Mouse (Mus musculus): Measurements from ENCODE around the gene Suclg2. TPM values are rescaled to one million over a fixed set of nuclear protein-coding genes. Genes with fewer than 3 reads are reported as not detected.
A peak's percentile ranks its signal among the peaks of the same experiment; 100 is the strongest.

The Suclg2 gene
- 16.8 and 19.1 TPM in 2 replicates for polyA plus RNA-seq (2015; fragmentation: Nextera tagmentation; extraction: Ambion mirVana)

DNA sequence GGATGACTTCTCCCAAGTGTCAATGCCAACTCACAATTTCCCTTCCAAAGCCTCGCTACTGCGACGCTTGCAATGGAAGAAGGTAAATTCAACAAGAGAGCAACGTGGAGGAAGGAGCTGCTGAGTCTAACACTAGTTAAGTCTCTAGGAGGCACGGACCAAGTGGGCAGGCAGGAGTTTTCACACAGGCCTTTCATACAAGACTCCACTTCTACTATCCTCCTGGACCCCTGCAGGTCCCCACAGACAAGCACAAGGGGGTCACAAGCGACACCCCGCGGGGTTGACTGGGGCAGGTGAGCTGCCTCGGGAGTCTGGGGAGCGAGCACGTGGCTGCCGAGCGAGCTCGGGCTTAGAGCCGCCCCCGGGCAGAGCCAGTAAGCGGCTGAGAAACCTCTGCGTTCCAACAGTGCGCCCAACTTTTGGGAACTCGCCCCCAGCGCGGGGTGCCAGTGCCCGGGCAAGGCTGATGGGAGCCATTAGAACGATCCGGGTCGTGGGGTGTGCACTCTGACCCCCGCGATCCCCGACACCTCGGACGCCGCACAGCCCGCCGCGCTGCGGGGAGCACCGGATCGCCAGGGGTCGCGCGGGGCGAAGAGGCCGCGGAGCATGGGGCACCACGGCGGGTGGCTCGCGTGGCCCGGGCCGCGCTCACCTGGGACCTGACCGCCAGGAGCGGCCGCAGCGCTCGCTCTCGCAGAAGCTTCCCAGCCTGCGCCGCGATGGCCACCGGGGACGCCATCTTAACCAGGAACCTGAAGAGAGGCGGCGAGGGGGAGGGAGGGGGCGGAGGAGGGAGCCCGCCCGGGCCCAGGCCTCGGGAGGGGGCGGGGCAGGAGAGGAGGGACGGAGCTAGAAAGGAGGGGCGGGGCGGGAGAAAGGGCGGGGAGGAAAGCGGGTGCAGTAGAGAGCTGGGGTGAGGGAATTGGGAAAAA, at the start of gene Suclg2:
Gene Suclg2, minus strand, starts transcription at position 770 of the 938 bp plus-strand sequence.
- ATAC-seq (ENCODE audit: low read depth): peak; percentile 92
- H3K36me3 ChIP-seq: no peaks in the 10 kb centered on the region
- under 1% methylated on average over 62 of the region's 74 CpGs for WGBS
- no peaks in the 10 kb centered on the region for H3K9me3 ChIP-seq
- peak within 1 kb of the TSS; percentile 87 for H3K4me2 ChIP-seq
- peak within 1 kb of the TSS; percentile 84 for H3K9ac ChIP-seq
- H3K4me3 ChIP-seq: peak within 1 kb of the TSS; percentile 82
- H3K4me1 ChIP-seq (replicated peaks): peaks cover 9% of the 10 kb centered on the region
- H3K27ac ChIP-seq (replicated peaks): peak within 1 kb of the TSS; percentile 59
- 0 out of 2 replicates have a peak, but pooled peaks cover 6% of the 10 kb centered on the region for H3K27me3 ChIP-seq

DNA sequence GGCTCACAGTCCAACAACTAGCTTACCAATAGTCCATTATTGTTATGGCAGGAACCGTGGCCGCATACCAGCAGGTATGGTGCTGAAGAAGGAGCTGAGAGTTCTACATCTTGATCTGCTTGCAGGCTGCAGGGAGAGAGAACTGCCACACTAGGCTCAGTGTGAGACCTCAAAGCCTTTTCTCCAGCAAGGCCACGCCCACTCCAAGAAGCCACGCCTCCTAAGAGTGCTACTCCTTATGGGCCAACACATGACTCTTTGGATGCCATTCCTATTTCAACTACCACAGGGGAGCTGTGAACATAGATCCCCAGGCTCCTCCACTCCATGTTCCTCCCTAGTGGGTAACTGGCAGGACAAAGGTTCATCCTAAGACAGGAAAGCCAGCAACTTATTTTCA, 48.0 kb upstream of the Suclg2 start:
- ATAC-seq (ENCODE audit: low read depth): no peak
- no peaks in the 10 kb centered on the region for H3K9me3 ChIP-seq
- no peaks in the 10 kb centered on the region for H3K27me3 ChIP-seq
- H3K4me3 ChIP-seq: no peak overlapping the region
- no peak overlapping the region for H3K4me2 ChIP-seq
- H3K4me1 ChIP-seq (replicated peaks): no peaks in the 10 kb centered on the region
- no peaks in the 10 kb centered on the region for H3K36me3 ChIP-seq
- no peak overlapping the region for H3K27ac ChIP-seq (replicated peaks)
- H3K9ac ChIP-seq: no peak overlapping the region
- 71% methylated on average over 4 of the region's 4 CpGs for WGBS

DNA sequence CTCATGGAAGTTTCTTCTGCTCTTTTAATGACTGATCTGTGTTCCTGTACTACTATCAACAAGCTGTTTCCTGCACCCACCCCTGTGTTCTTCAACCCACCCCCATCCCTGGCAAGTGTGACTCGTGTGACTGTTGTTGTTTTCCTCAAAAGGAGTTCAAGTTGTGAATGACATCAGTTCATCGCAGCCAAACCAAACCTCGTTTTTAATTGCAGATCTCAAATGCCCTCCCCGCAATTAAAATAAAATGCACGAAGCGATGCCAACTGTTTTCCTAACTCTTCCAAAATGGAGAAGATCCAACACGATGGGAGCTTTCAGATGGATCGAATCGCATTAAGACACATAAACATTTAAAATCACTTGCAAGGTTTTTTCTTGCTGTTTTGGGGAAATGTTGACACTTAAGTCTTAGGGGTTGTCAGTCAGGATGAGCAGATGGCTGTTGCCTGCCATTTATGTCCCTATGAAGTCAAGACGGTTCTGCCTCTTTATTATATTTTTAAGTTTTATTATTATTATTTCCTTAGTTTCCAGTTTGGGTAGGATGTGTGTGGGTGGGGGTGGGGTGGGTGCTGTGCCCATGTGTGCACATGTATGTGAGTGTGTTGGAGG, 41.1 kb upstream of the Suclg2 start:
- H3K4me3 ChIP-seq: no peak overlapping the region
- H3K36me3 ChIP-seq: no peaks in the 10 kb centered on the region
- H3K4me1 ChIP-seq (replicated peaks): no peaks in the 10 kb centered on the region
- ATAC-seq (ENCODE audit: low read depth): no peak
- no peaks in the 10 kb centered on the region for H3K27me3 ChIP-seq
- WGBS: 84% methylated on average over 10 of the region's 10 CpGs
- H3K9ac ChIP-seq: no peak overlapping the region
- H3K27ac ChIP-seq (replicated peaks): no peak overlapping the region
- no peaks in the 10 kb centered on the region for H3K9me3 ChIP-seq
- H3K4me2 ChIP-seq: no peak overlapping the region

DNA sequence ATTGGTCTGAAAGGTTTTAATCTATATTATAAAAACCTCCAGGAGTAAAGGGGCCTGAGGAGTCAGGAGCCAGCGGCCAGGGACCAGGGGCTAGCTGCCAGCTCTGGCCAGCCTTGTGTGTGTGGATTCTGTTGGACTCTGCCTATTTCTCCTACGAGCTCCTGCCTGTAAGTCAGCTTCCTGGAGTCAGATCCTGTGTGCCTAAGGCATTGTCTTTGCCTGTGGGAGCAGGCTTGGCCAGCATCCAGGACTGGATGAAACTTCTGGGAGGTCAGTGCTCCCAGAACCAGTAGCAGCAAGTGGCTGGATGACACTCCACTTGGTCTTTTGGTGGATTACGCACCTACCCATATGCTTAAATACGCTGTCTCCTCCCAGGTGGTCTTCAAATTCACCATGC, 23.8 kb upstream of the Suclg2 start:
- H3K27me3 ChIP-seq: no peaks in the 10 kb centered on the region
- no peaks in the 10 kb centered on the region for H3K9me3 ChIP-seq
- H3K27ac ChIP-seq (replicated peaks): no peak overlapping the region
- H3K9ac ChIP-seq: no peak overlapping the region
- H3K4me2 ChIP-seq: no peak overlapping the region
- no peak overlapping the region for H3K4me3 ChIP-seq
- no peaks in the 10 kb centered on the region for H3K36me3 ChIP-seq
- WGBS: 84% methylated on average over 4 of the region's 4 CpGs
- H3K4me1 ChIP-seq (replicated peaks): 0 out of 2 replicates have a peak, but pooled peaks cover 4% of the 10 kb centered on the region
- no peak for ATAC-seq (ENCODE audit: low read depth)

DNA sequence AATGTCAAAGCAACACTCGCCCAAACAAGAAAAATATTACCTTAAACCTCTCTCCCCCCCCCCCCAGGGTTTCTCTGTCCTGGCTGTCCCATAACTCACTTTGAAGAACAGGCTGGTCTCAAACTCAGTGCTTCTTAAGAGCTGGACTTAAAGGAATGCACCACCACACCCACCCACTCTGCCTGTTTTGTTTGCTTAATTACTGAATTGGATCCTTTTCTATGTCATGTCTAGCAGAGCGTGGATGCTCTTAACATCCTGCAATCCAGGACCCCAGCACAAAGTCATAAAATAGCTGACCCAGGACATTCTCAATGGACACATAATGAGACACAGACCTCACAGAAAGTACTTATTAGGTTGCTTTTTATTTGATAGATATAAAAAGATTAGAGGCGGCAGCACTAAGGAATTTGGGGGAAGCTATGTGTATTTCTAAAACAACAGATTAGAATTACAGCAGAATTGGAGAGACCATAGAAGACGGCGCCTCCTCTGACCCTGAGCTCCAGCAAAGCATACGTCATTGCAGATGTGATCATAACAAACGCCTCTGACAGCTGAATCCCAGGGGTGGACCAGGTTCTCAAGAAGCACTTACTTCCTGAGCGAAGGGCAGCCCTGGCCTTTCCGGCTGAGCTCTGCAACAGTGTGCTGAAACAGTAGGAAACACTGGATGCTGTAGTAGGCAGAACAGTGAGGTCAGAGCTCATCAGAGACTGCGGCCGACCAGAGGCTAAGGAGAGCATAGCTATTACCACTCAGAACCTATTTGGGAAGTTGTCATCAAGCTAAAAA, 13.2 kb upstream of the Suclg2 start:
- WGBS: 42% methylated on average over 11 of the region's 11 CpGs
- no peak overlapping the region for H3K27ac ChIP-seq (replicated peaks)
- H3K27me3 ChIP-seq: no peaks in the 10 kb centered on the region
- H3K4me3 ChIP-seq: no peak overlapping the region
- no peak overlapping the region for H3K9ac ChIP-seq
- no peak overlapping the region for H3K4me2 ChIP-seq
- no peak for ATAC-seq (ENCODE audit: low read depth)
- H3K36me3 ChIP-seq: no peaks in the 10 kb centered on the region
- H3K4me1 ChIP-seq (replicated peaks): 0 out of 2 replicates have a peak, but pooled peaks cover 4% of the 10 kb centered on the region
- H3K9me3 ChIP-seq: no peaks in the 10 kb centered on the region

DNA sequence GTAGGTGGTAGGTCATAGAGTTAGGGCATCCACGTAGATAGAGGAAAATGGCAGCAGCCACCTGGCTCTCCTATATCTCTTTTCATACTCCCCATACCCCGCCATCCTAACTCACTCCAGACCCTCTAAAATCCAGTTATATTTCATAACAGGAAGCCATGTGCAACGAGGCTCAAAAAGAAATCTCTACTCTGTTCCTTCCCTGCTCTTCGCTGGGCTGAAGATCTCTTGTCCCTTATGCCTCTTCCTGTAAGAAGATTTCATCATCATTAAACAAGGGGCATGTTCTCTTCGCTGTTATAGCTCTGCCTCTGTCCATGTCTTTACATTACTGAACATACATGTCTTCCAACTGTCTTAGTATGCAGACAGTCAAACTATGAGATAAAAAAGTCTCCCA, 10.8 kb upstream of the Suclg2 start:
- Histone ChIP-seq H3K27me3 (no peaks in the 10 kb centered on the region), H3K4me3 (no peak overlapping the region), H3K27ac (replicated peaks) (no peak overlapping the region), H3K4me2 (no peak overlapping the region), H3K4me1 (replicated peaks) (0 out of 2 replicates have a peak, but pooled peaks cover 4% of the 10 kb centered on the region), H3K9ac (no peak overlapping the region), H3K9me3 (no peaks in the 10 kb centered on the region), H3K36me3 (no peaks in the 10 kb centered on the region)
- WGBS: 86% methylated on average over 5 of the region's 5 CpGs
- ATAC-seq (ENCODE audit: low read depth): no peak

DNA sequence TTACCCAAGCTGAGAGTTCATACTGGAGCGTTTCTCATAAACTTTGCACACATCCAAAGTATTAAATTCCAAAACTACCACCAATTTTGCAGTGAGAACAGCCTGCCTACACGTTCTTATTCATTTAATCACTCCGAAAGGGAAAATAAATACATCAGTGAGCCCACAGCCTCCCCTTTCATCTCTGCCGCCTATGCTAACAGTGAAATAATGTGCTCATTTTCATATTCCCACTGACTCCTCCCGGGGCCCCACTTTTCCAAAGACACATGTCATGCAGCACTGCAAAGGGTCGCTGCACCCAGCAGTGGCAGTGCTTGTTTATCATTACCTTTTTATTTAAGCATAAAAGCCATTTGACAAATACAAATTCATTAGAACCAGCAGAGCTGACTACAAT, 6.7 kb upstream of the Suclg2 start:
- Histone ChIP-seq H3K4me3 (no peak overlapping the region), H3K9ac (no peak overlapping the region), H3K4me1 (replicated peaks) (no peaks in the 10 kb centered on the region), H3K27ac (replicated peaks) (no peak overlapping the region), H3K4me2 (no peak overlapping the region), H3K27me3 (no peaks in the 10 kb centered on the region), H3K9me3 (no peaks in the 10 kb centered on the region), H3K36me3 (no peaks in the 10 kb centered on the region)
- no peak for ATAC-seq (ENCODE audit: low read depth)
- WGBS: 47% methylated on average over 6 of the region's 6 CpGs

DNA sequence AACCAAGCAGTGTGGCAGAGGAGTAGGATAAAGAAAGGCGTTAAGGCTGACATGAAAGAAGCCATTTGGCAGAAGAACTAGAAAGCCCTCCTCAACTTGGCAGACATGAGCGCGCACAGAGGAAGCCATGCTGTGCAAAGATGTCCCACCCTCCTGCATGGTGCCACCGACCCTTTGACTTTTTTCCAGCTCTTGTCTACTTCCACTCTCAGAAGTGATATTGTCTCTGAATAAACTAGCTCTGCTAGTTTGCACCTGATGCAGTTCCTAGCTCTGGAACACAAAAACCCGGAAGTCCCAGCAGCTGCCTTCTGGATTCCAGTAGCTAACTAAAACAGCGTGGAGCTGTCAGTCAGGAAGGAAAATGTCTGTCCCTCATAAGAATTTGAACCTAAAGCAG, 4.8 kb upstream of the Suclg2 start:
- H3K4me1 ChIP-seq (replicated peaks): peaks cover 3% of the 10 kb centered on the region
- H3K9ac ChIP-seq: no peak overlapping the region
- 56% methylated on average over 6 of the region's 6 CpGs for WGBS
- no peak for ATAC-seq (ENCODE audit: low read depth)
- H3K9me3 ChIP-seq: no peaks in the 10 kb centered on the region
- H3K27me3 ChIP-seq: no peaks in the 10 kb centered on the region
- H3K4me3 ChIP-seq: no peak overlapping the region
- no peak overlapping the region for H3K27ac ChIP-seq (replicated peaks)
- H3K4me2 ChIP-seq: no peak overlapping the region
- H3K36me3 ChIP-seq: no peaks in the 10 kb centered on the region

DNA sequence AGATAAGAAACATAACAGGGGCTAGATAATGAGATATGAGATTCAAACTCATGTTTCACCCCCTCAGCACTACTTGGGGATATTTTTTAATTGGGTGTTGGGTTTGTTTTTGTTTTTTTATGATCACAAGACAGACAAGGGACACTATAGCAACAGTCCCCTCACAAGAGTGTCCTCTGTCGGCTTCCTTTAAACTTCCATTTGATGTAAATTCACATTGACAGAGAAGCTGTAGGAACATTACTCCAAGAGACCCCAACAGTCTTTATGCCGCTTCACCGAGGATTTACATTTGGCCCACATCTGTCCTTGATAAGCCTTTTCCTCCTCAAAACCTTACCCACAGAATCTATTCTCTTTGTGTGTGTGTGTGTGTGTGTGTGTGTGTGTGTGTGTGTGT, 1.2 kb upstream of the Suclg2 start:
- no peak overlapping the region for H3K9ac ChIP-seq
- no peaks in the 10 kb centered on the region for H3K27me3 ChIP-seq
- ATAC-seq (ENCODE audit: low read depth): no peak
- H3K9me3 ChIP-seq: no peaks in the 10 kb centered on the region
- no peaks in the 10 kb centered on the region for H3K36me3 ChIP-seq
- H3K4me3 ChIP-seq: no peak overlapping the region
- 83% methylated on average over 3 of the region's 3 CpGs for WGBS
- H3K4me2 ChIP-seq: no peak overlapping the region
- H3K27ac ChIP-seq (replicated peaks): no peak overlapping the region
- H3K4me1 ChIP-seq (replicated peaks): peaks cover 9% of the 10 kb centered on the region

DNA sequence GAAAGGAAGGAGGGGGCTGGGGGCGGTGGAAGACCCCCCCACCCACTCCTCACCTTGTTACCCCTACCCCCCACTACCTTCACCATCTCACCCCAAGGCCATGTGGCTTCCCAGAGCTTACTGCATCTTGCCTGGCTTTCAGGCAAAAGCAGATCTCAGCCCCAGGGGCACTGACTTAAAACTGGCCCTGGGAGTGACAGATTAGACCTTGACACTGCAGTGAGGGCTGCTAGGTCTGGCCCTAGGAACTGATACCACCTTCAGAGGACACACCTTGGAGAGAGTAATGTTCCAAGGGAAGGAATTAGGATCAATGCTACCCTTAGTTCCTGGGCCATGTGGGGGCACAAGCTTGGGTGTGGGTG, 351 bp upstream of the Suclg2 start:
- Histone ChIP-seq H3K36me3 (no peaks in the 10 kb centered on the region), H3K4me1 (replicated peaks) (peaks cover 9% of the 10 kb centered on the region), H3K9me3 (no peaks in the 10 kb centered on the region), H3K4me3 (peak overlapping the region; percentile 82), H3K27me3 (0 out of 2 replicates have a peak, but pooled peaks cover 6% of the 10 kb centered on the region), H3K27ac (replicated peaks) (peak overlapping the region; percentile 59; the same call in 1 of the 2 replicates), H3K4me2 (peak overlapping the region; percentile 87), H3K9ac (peak overlapping the region; percentile 84)
- WGBS: 0% methylated on average over 1 of the region's 1 CpGs
- ATAC-seq (ENCODE audit: low read depth): peak; percentile 48

DNA sequence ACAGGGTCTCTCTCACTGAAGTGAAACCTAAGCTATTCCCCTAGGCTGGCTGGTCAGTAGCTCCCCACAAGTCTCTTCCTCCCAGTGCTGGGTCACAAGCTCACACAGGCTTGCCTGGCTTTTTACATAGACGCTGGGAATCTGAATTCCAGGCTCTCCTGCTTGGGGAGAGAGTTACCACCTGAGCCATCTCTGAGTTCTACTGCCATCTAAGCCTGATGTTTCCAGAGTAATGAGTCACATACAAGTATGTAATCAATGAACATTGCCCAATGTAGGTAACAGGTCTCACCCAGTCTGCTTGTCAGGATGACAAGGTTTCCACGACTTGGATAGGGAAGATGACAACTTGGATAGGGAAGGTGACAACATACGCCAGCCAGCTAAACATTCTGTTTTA, 1.5 kb downstream of the Suclg2 start:
- no peak overlapping the region for H3K4me2 ChIP-seq
- H3K9me3 ChIP-seq: no peaks in the 10 kb centered on the region
- no peak overlapping the region for H3K9ac ChIP-seq
- WGBS: 83% methylated on average over 3 of the region's 3 CpGs
- H3K27ac ChIP-seq (replicated peaks): no peak overlapping the region
- peaks cover 9% of the 10 kb centered on the region for H3K4me1 ChIP-seq (replicated peaks)
- H3K4me3 ChIP-seq: no peak overlapping the region
- H3K36me3 ChIP-seq: no peaks in the 10 kb centered on the region
- ATAC-seq (ENCODE audit: low read depth): no peak
- H3K27me3 ChIP-seq: 0 out of 2 replicates have a peak, but pooled peaks cover 6% of the 10 kb centered on the region

DNA sequence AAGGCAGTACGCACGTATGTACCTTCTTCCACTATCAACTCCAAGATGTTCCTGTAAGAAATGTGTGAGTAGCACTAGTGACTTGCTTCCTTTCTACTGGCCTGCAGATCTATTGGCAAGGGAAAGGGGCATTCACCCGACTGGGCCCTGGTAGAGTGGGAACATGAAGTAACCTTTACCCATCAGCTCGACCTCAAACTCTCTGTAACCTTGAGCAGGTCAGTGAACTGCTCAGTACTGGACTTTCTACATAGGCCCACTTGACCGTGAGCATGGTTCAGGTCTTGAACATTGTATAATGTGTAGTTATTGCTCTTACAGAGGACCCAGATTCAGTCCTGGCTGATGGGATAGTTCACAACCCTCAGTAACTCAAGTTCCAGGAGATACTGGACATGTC, 2.1 kb downstream of the Suclg2 start:
- 91% methylated on average over 5 of the region's 5 CpGs for WGBS
- H3K4me2 ChIP-seq: no peak overlapping the region
- ATAC-seq (ENCODE audit: low read depth): no peak

More for the DNA sequence above, 2.1 kb downstream of the Suclg2 start:
- H3K9ac ChIP-seq: no peak overlapping the region
- H3K36me3 ChIP-seq: no peaks in the 10 kb centered on the region
- no peak overlapping the region for H3K27ac ChIP-seq (replicated peaks)
- no peak overlapping the region for H3K4me3 ChIP-seq
- no peaks in the 10 kb centered on the region for H3K9me3 ChIP-seq
- 0 out of 2 replicates have a peak, but pooled peaks cover 6% of the 10 kb centered on the region for H3K27me3 ChIP-seq
- peaks cover 9% of the 10 kb centered on the region for H3K4me1 ChIP-seq (replicated peaks)

Measured in neural tube, embryonic 13.5 days (tissue).